Mouse (Mus musculus): ENCODE results near the gene Gm21094.
"Not testable (repeated sequence)": the region's sequence is repeated elsewhere in the genome, so short reads cannot be mapped to it uniquely, and the experiment has no call there.

GRCm38 (mm10) chrY:32620343-32620742 lies at the start of gene Gm21094:
- TF ChIP-seq CTCF, EP300 (IDR thresholded peaks at IDR 0.05; ENCODE audit: low read depth): not testable (repeated sequence)

Measured in liver, embryonic 14.5 days (tissue).